Mouse (Mus musculus): ENCODE data around the gene Nudt7. TPM values are rescaled to one million over a fixed set of nuclear protein-coding genes. Genes with fewer than 3 reads are reported as not detected.

Gene Nudt7
- total and polyA plus RNA-seq, 3 experiments, result 9.2 to 16.0 (median 9.9) TPM

GRCm38 (mm10) chr8:114094526-114094925 is 38.8 kb upstream of the Nudt7 start:
- dilution Hi-C loops (cut with MboI; ENCODE audit: extremely low pct_ligation_motif_present, extremely low pct_unique_long_range_greater_than_20kb, low sequenced_read_pairs) (no loop called here), in situ Hi-C loops (cut with MboI; ENCODE audit: low pct_ligation_motif_present, low pct_unique_long_range_greater_than_20kb, low sequenced_read_pairs) (no loop called here)
- H3K36me3 ChIP-seq (replicated peaks in 1 of 2; ENCODE audit: control insufficient read depth in 1 of 2, insufficient read depth in 1 of 2, low read length in 1 of 2), result no peaks in the 10 kb centered on the region
- H3K4me1 ChIP-seq (ENCODE audit: control insufficient read depth in 1 of 2, insufficient read depth in 2 of 2), result no peaks in the 10 kb centered on the region
- H3K4me2 ChIP-seq (ENCODE audit: insufficient read depth, low read depth, poor library complexity, severe bottlenecking), result no peak overlapping the region
- peaks cover 3% of the 10 kb centered on the region for H3K9me3 ChIP-seq (replicated peaks; ENCODE audit: low read length)
- DNase-seq (ENCODE audit: extremely low read depth), result no peak
- H3K79me2 ChIP-seq (replicated peaks; ENCODE audit: control insufficient read depth, extremely low read depth, insufficient read depth, poor library complexity, severe bottlenecking), result no peaks in the 10 kb centered on the region
- no peak overlapping the region for H3K9ac ChIP-seq (ENCODE audit: insufficient read depth, low read depth)
- H3K4me3 ChIP-seq (replicated peaks in 1 of 3; ENCODE audit: low read depth in 2 of 3, low read length in 2 of 3, poor library complexity in 1 of 3), result no peak overlapping the region
- no peak for TF ChIP-seq BHLHE40 (IDR thresholded peaks at IDR 0.05; ENCODE audit: low read depth, low read length)
- no peak for TF ChIP-seq MAFK (IDR thresholded peaks at IDR 0.05; ENCODE audit: insufficient replicate concordance, low read length)
- TF ChIP-seq POLR2A (IDR thresholded peaks at IDR 0.05; ENCODE audit: low read depth, low read length), result no peak
- TF ChIP-seq E2F4 (IDR thresholded peaks at IDR 0.05; ENCODE audit: insufficient replicate concordance, low read depth, low read length), result no peak
- no peak for TF ChIP-seq MEF2A (IDR thresholded peaks at IDR 0.05; ENCODE audit: borderline replicate concordance, low read depth, low read length)
- no peak for TF ChIP-seq POLR2AphosphoS2 (IDR thresholded peaks at IDR 0.05; ENCODE audit: low read depth, low read length)
- TF ChIP-seq EP300 (IDR thresholded peaks at IDR 0.05; ENCODE audit: low read length), result no peak
- TF ChIP-seq NRF1 (IDR thresholded peaks at IDR 0.05; ENCODE audit: low read depth, low read length), result no peak
- no peak for TF ChIP-seq MAX (IDR thresholded peaks at IDR 0.05; ENCODE audit: low read length)
- no peak for TF ChIP-seq ZNF384 (IDR thresholded peaks at IDR 0.05; ENCODE audit: low read depth, low read length)
- no peak for TF ChIP-seq PAX5 (IDR thresholded peaks at IDR 0.05; ENCODE audit: low read length)
- TF ChIP-seq MYC (IDR thresholded peaks at IDR 0.05; ENCODE audit: low read depth, low read length), result no peak
- TF ChIP-seq USF1 (IDR thresholded peaks at IDR 0.05; ENCODE audit: low read depth, low read length), result no peak
- TF ChIP-seq CTCF (conservative IDR thresholded peaks at IDR 0.05 in 1 of 2, IDR thresholded peaks at IDR 0.05 in 1 of 2; ENCODE audit: low read depth in 2 of 2, low read length in 2 of 2), result no peak
- no peak for TF ChIP-seq HCFC1 (IDR thresholded peaks at IDR 0.05; ENCODE audit: low read depth, low read length)
- TF ChIP-seq RAD21 (IDR thresholded peaks at IDR 0.05; ENCODE audit: low read depth, low read length), result no peak
- no peak for TF ChIP-seq ETS1 (conservative IDR thresholded peaks at IDR 0.05; ENCODE audit: low read depth, low read length)
- TF ChIP-seq NELFE (IDR thresholded peaks at IDR 0.05; ENCODE audit: low read depth, low read length), result no peak
- H3K27ac ChIP-seq (ENCODE audit: insufficient read depth, low read depth), result no peak overlapping the region
- H3K27me3 ChIP-seq (replicated peaks), result no peaks in the 10 kb centered on the region

GRCm38 (mm10) chr8:114100561-114101206 is 32.7 kb upstream of the Nudt7 start:
- in situ Hi-C loops (cut with MboI; ENCODE audit: low pct_ligation_motif_present, low pct_unique_long_range_greater_than_20kb, low sequenced_read_pairs), result no loop called here

More at GRCm38 (mm10) chr8:114100561-114101206, 32.7 kb upstream of the Nudt7 start:
- Histone ChIP-seq H3K27me3 (replicated peaks) (peaks cover 3% of the 10 kb centered on the region), H3K36me3 (replicated peaks in 1 of 2; ENCODE audit: control insufficient read depth in 1 of 2, insufficient read depth in 1 of 2, low read length in 1 of 2) (no peaks in the 10 kb centered on the region), H3K4me1 (ENCODE audit: control insufficient read depth in 1 of 2, insufficient read depth in 2 of 2) (no peaks in the 10 kb centered on the region), H3K9ac (ENCODE audit: insufficient read depth, low read depth) (no peak overlapping the region), H3K79me2 (replicated peaks; ENCODE audit: control insufficient read depth, extremely low read depth, insufficient read depth, poor library complexity, severe bottlenecking) (no peaks in the 10 kb centered on the region), H3K9me3 (replicated peaks; ENCODE audit: low read length) (peaks cover 3% of the 10 kb centered on the region), H3K4me2 (ENCODE audit: insufficient read depth, low read depth, poor library complexity, severe bottlenecking) (no peak overlapping the region), H3K4me3 (replicated peaks in 1 of 3; ENCODE audit: low read depth in 2 of 3, low read length in 2 of 3, poor library complexity in 1 of 3) (no peak overlapping the region), H3K27ac (ENCODE audit: insufficient read depth, low read depth) (no peak overlapping the region)
- DNase-seq (ENCODE audit: extremely low read depth), result no peak
- dilution Hi-C loops (cut with MboI; ENCODE audit: extremely low pct_ligation_motif_present, extremely low pct_unique_long_range_greater_than_20kb, low sequenced_read_pairs), result no loop called here
- TF ChIP-seq TCF12 (IDR thresholded peaks at IDR 0.05; ENCODE audit: low read depth, low read length) (no peak), CTCF (conservative IDR thresholded peaks at IDR 0.05 in 1 of 2, IDR thresholded peaks at IDR 0.05 in 1 of 2; ENCODE audit: low read depth in 2 of 2, low read length in 2 of 2) (no peak), PAX5 (IDR thresholded peaks at IDR 0.05; ENCODE audit: low read length) (no peak), BHLHE40 (IDR thresholded peaks at IDR 0.05; ENCODE audit: low read depth, low read length) (no peak), SMC3 (IDR thresholded peaks at IDR 0.05; ENCODE audit: low read depth, low read length) (no peak), POLR2A (IDR thresholded peaks at IDR 0.05; ENCODE audit: low read depth, low read length) (no peak), EP300 (IDR thresholded peaks at IDR 0.05; ENCODE audit: low read length) (no peak), JUN (IDR thresholded peaks at IDR 0.05; ENCODE audit: insufficient read depth, low read depth, low read length) (no peak), MAZ (IDR thresholded peaks at IDR 0.05; ENCODE audit: low read depth, low read length) (no peak), SIN3A (IDR thresholded peaks at IDR 0.05; ENCODE audit: low read length) (no peak), IRF4 (IDR thresholded peaks at IDR 0.05; ENCODE audit: low read depth, low read length) (no peak), CHD2 (IDR thresholded peaks at IDR 0.05; ENCODE audit: low read length) (no peak), ZMIZ1 (IDR thresholded peaks at IDR 0.05; ENCODE audit: low read depth, low read length) (no peak), ZC3H11A (IDR thresholded peaks at IDR 0.05; ENCODE audit: low read depth, low read length) (no peak), RCOR1 (conservative IDR thresholded peaks at IDR 0.05; ENCODE audit: low read depth, low read length) (no peak), ZKSCAN1 (IDR thresholded peaks at IDR 0.05; ENCODE audit: borderline replicate concordance, low read depth, low read length) (no peak), POLR2AphosphoS2 (IDR thresholded peaks at IDR 0.05; ENCODE audit: low read depth, low read length) (no peak), NRF1 (IDR thresholded peaks at IDR 0.05; ENCODE audit: low read depth, low read length) (no peak)

Data from CH12.LX (cell line).